Mouse (Mus musculus): ENCODE measurements around the gene Lypd3. TPM values are rescaled to one million over a fixed set of nuclear protein-coding genes. Genes with fewer than 3 reads are reported as not detected.

Lypd3 gene
- polyA plus RNA-seq, 1 experiment from 2014 or later: 95.4 TPM

DNA sequence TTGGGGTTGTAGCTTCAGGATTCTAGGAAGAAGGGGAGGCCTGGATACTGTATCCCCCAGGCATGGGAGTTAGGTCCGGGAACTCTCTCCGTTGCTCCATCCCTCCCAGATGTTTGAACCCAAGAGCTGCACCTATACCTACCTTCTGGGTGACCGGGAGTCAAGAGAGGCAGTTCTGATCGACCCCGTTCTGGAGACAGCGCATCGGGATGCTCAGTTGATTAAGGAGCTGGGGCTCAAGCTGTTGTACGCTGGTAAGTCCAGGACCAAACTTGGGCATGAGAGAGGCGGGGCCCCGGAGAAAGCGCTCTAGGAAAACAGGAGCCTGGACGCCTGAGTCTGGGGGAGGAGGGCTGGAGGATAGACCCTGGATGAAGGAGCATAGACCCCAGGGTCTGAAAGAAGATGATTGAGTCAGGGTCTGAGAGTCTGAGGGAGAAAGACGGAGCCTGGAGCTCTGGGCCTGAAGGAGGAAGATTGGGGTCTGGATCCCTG, 42.0 kb upstream of the Lypd3 start:
- Histone ChIP-seq H3K4me1 (ENCODE audit: control insufficient read depth, insufficient read depth, low read length) (peaks cover 7% of the 10 kb centered on the region), H3K36me3 (ENCODE audit: control insufficient read depth, insufficient read depth, low read length) (no peaks in the 10 kb centered on the region), H3K27ac (ENCODE audit: low read length) (no peak overlapping the region), H3K4me3 (replicated peaks; ENCODE audit: low read length) (peak overlapping the region; percentile 71), H3K27me3 (ENCODE audit: control insufficient read depth, insufficient read depth, low read length) (no peaks in the 10 kb centered on the region), H3K9ac (ENCODE audit: low read length) (peak overlapping the region; percentile 83), H3K9me3 (replicated peaks; ENCODE audit: control insufficient read depth, low read length) (no peaks in the 10 kb centered on the region), H3K4me2 (ENCODE audit: low read depth, low read length) (peak overlapping the region; percentile 65)
- peak; percentile 12; the same call in 1 of the 2 replicates for ATAC-seq (ENCODE audit: insufficient read depth, low FRiP score)
- 4% methylated on average over 13 of the region's 13 CpGs for WGBS

- Histone ChIP-seq H3K36me3 (ENCODE audit: control insufficient read depth, insufficient read depth, low read length) (no peaks in the 10 kb centered on the region), H3K9me3 (replicated peaks; ENCODE audit: control insufficient read depth, low read length) (no peaks in the 10 kb centered on the region), H3K4me2 (ENCODE audit: low read depth, low read length) (no peak overlapping the region), H3K4me1 (ENCODE audit: control insufficient read depth, insufficient read depth, low read length) (peaks cover 7% of the 10 kb centered on the region), H3K27me3 (ENCODE audit: control insufficient read depth, insufficient read depth, low read length) (no peaks in the 10 kb centered on the region), H3K4me3 (replicated peaks; ENCODE audit: low read length) (no peak overlapping the region), H3K27ac (ENCODE audit: low read length) (no peak overlapping the region), H3K9ac (ENCODE audit: low read length) (no peak overlapping the region)
- WGBS: 75% methylated on average over 2 of the region's 2 CpGs
- no peak for ATAC-seq (ENCODE audit: insufficient read depth, low FRiP score)
These were observed 40.9 kb upstream of the Lypd3 start for GRCm38 (mm10) chr7:24595464-24595863.

GRCm38 (mm10) chr7:24598121-24598520, 38.2 kb upstream of the Lypd3 start:
- ATAC-seq (ENCODE audit: insufficient read depth, low FRiP score): no peak
- Histone ChIP-seq H3K36me3 (ENCODE audit: control insufficient read depth, insufficient read depth, low read length) (no peaks in the 10 kb centered on the region), H3K27me3 (ENCODE audit: control insufficient read depth, insufficient read depth, low read length) (no peaks in the 10 kb centered on the region), H3K9me3 (replicated peaks; ENCODE audit: control insufficient read depth, low read length) (no peaks in the 10 kb centered on the region), H3K4me3 (replicated peaks; ENCODE audit: low read length) (no peak overlapping the region), H3K4me2 (ENCODE audit: low read depth, low read length) (no peak overlapping the region), H3K9ac (ENCODE audit: low read length) (no peak overlapping the region), H3K4me1 (ENCODE audit: control insufficient read depth, insufficient read depth, low read length) (peaks cover 7% of the 10 kb centered on the region), H3K27ac (ENCODE audit: low read length) (no peak overlapping the region)
- WGBS: 68% methylated on average over 4 of the region's 4 CpGs

GRCm38 (mm10) chr7:24599211-24600067, 36.9 kb upstream of the Lypd3 start:
- no peak overlapping the region for H3K4me3 ChIP-seq (replicated peaks; ENCODE audit: low read length)
- peaks cover 7% of the 10 kb centered on the region for H3K4me1 ChIP-seq (ENCODE audit: control insufficient read depth, insufficient read depth, low read length)
- H3K9me3 ChIP-seq (replicated peaks; ENCODE audit: control insufficient read depth, low read length): no peaks in the 10 kb centered on the region
- no peaks in the 10 kb centered on the region for H3K36me3 ChIP-seq (ENCODE audit: control insufficient read depth, insufficient read depth, low read length)
- 0 out of 2 replicates have a peak overlapping the region, but pooled peaks have one; percentile 8 for H3K27ac ChIP-seq (ENCODE audit: low read length)
- peak; percentile 30 for ATAC-seq (ENCODE audit: insufficient read depth, low FRiP score)
- H3K9ac ChIP-seq (ENCODE audit: low read length): no peak overlapping the region
- no peak overlapping the region for H3K4me2 ChIP-seq (ENCODE audit: low read depth, low read length)
- no peaks in the 10 kb centered on the region for H3K27me3 ChIP-seq (ENCODE audit: control insufficient read depth, insufficient read depth, low read length)
- WGBS: 59% methylated on average over 15 of the region's 15 CpGs

DNA sequence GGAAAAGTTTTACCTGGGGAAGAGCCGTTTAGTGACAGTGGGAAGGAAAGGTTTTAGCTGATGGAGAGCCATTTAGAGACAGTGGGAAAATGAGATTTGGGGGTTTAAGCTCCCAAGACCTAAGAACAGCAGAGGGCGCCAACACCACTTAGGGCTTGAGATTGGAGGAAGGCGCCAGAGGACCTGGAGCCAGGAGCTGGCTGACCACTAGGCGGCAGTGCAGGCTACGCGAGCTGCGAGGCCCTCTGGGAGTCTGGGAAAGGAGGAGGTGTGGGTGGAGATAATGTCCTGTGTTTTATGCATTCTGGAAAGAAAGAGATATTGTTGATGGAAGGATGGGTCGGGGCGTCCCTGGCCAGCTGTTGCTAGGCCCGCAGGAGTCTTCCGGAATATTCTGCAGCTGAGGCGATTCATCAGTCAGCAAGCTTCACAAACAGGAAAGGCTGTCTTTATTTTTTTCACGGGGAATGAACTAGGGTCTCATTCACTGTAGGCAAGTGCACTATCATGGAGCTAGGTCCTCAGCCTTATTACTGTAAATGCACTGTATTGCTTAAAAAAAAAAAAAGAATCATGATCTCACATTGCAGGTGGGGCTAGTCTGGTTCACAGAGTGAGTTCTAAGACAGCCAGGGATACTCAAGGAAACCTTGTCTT, 35.3 kb upstream of the Lypd3 start:
- Histone ChIP-seq H3K9me3 (replicated peaks; ENCODE audit: control insufficient read depth, low read length) (no peaks in the 10 kb centered on the region), H3K27me3 (ENCODE audit: control insufficient read depth, insufficient read depth, low read length) (no peaks in the 10 kb centered on the region), H3K4me1 (ENCODE audit: control insufficient read depth, insufficient read depth, low read length) (no peaks in the 10 kb centered on the region), H3K4me3 (replicated peaks; ENCODE audit: low read length) (peak overlapping the region; percentile 26; the same call in 1 of the 2 replicates), H3K9ac (ENCODE audit: low read length) (no peak overlapping the region; the same call in 1 of the 2 replicates), H3K4me2 (ENCODE audit: low read depth, low read length) (peak overlapping the region; percentile 51), H3K36me3 (ENCODE audit: control insufficient read depth, insufficient read depth, low read length) (no peaks in the 10 kb centered on the region), H3K27ac (ENCODE audit: low read length) (no peak overlapping the region)
- ATAC-seq (ENCODE audit: insufficient read depth, low FRiP score): peak; percentile 88
- 4% methylated on average over 13 of the region's 13 CpGs for WGBS

- ATAC-seq (ENCODE audit: insufficient read depth, low FRiP score): no peak
- no peaks in the 10 kb centered on the region for H3K36me3 ChIP-seq (ENCODE audit: control insufficient read depth, insufficient read depth, low read length)
- H3K27ac ChIP-seq (ENCODE audit: low read length): no peak overlapping the region
- H3K4me2 ChIP-seq (ENCODE audit: low read depth, low read length): no peak overlapping the region
- H3K4me3 ChIP-seq (replicated peaks; ENCODE audit: low read length): no peak overlapping the region
- 0 out of 2 replicates have a peak, but pooled peaks cover 6% of the 10 kb centered on the region for H3K27me3 ChIP-seq (ENCODE audit: control insufficient read depth, insufficient read depth, low read length)
- H3K9ac ChIP-seq (ENCODE audit: low read length): no peak overlapping the region
- WGBS: 74% methylated on average over 7 of the region's 7 CpGs
- H3K9me3 ChIP-seq (replicated peaks; ENCODE audit: control insufficient read depth, low read length): no peaks in the 10 kb centered on the region
- H3K4me1 ChIP-seq (ENCODE audit: control insufficient read depth, insufficient read depth, low read length): peaks cover 6% of the 10 kb centered on the region; the same call in 1 of the 2 replicates
These were observed 30.8 kb upstream of the Lypd3 start for GRCm38 (mm10) chr7:24605561-24605960.

DNA sequence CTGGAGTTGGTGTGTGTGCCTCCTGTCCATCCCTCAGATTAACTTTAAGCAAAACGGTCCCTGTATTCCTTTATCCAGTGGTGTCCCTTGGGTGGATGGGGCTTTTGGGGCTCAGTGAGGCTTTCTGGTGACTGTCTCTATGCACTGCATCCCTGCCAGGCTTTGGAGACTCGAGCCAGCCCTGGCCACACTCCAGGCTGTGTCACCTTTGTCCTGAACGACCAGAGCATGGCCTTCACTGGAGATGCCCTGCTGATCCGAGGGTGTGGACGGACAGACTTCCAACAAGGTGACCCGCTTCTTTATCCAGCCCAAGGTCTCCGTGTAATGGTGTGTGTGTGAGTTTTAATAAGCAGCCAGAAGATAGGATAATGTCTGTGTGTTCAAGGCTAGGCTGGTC, 30.3 kb upstream of the Lypd3 start:
- 80% methylated on average over 7 of the region's 7 CpGs for WGBS
- 0 out of 2 replicates have a peak, but pooled peaks cover 6% of the 10 kb centered on the region for H3K27me3 ChIP-seq (ENCODE audit: control insufficient read depth, insufficient read depth, low read length)
- no peaks in the 10 kb centered on the region for H3K36me3 ChIP-seq (ENCODE audit: control insufficient read depth, insufficient read depth, low read length)
- H3K4me1 ChIP-seq (ENCODE audit: control insufficient read depth, insufficient read depth, low read length): peaks cover 8% of the 10 kb centered on the region; the same call in 1 of the 2 replicates
- H3K4me2 ChIP-seq (ENCODE audit: low read depth, low read length): no peak overlapping the region
- 0 out of 2 replicates have a peak overlapping the region, but pooled peaks have one; percentile 0 for H3K9ac ChIP-seq (ENCODE audit: low read length)
- no peaks in the 10 kb centered on the region for H3K9me3 ChIP-seq (replicated peaks; ENCODE audit: control insufficient read depth, low read length)
- H3K4me3 ChIP-seq (replicated peaks; ENCODE audit: low read length): no peak overlapping the region
- ATAC-seq (ENCODE audit: insufficient read depth, low FRiP score): no peak
- no peak overlapping the region for H3K27ac ChIP-seq (ENCODE audit: low read length)

- peak; percentile 56 for ATAC-seq (ENCODE audit: insufficient read depth, low FRiP score)
- H3K4me3 ChIP-seq (replicated peaks; ENCODE audit: low read length): no peak overlapping the region
- H3K9me3 ChIP-seq (replicated peaks; ENCODE audit: control insufficient read depth, low read length): no peaks in the 10 kb centered on the region
- H3K4me2 ChIP-seq (ENCODE audit: low read depth, low read length): no peak overlapping the region
- H3K4me1 ChIP-seq (ENCODE audit: control insufficient read depth, insufficient read depth, low read length): peaks cover 13% of the 10 kb centered on the region; the same call in 1 of the 2 replicates
- H3K27me3 ChIP-seq (ENCODE audit: control insufficient read depth, insufficient read depth, low read length): peaks cover 12% of the 10 kb centered on the region; the same call in 1 of the 2 replicates
- WGBS: 47% methylated on average over 6 of the region's 6 CpGs
- H3K36me3 ChIP-seq (ENCODE audit: control insufficient read depth, insufficient read depth, low read length): no peaks in the 10 kb centered on the region
- H3K27ac ChIP-seq (ENCODE audit: low read length): no peak overlapping the region
- no peak overlapping the region for H3K9ac ChIP-seq (ENCODE audit: low read length)
These were observed 28.3 kb upstream of the Lypd3 start for GRCm38 (mm10) chr7:24608017-24608416.

GRCm38 (mm10) chr7:24608561-24608960, 27.8 kb upstream of the Lypd3 start:
- Histone ChIP-seq H3K4me1 (ENCODE audit: control insufficient read depth, insufficient read depth, low read length) (peaks cover 13% of the 10 kb centered on the region; the same call in 1 of the 2 replicates), H3K27ac (ENCODE audit: low read length) (no peak overlapping the region), H3K27me3 (ENCODE audit: control insufficient read depth, insufficient read depth, low read length) (peaks cover 16% of the 10 kb centered on the region), H3K36me3 (ENCODE audit: control insufficient read depth, insufficient read depth, low read length) (no peaks in the 10 kb centered on the region), H3K4me2 (ENCODE audit: low read depth, low read length) (no peak overlapping the region), H3K9me3 (replicated peaks; ENCODE audit: control insufficient read depth, low read length) (no peaks in the 10 kb centered on the region), H3K4me3 (replicated peaks; ENCODE audit: low read length) (no peak overlapping the region), H3K9ac (ENCODE audit: low read length) (no peak overlapping the region)
- ATAC-seq (ENCODE audit: insufficient read depth, low FRiP score): no peak
- WGBS: 68% methylated on average over 8 of the region's 8 CpGs

All from stomach, embryonic 16.5 days (tissue).